Mouse (Mus musculus) ES-Bruce4 (cell line): Measurements from ENCODE around the gene Fam227b.

Experiments used
- CTCF ChIP-seq: IDR thresholded peaks from one replicate; pipeline ENCODE4 v1.8.1; 2011; ENCODE audit warnings: low read depth, low read length
- POLR2A ChIP-seq: IDR thresholded peaks from one replicate; pipeline ENCODE4 v1.8.1; 2011; ENCODE audit warnings: low read length; ENCODE audit not compliant: insufficient read depth

- TF ChIP-seq CTCF (no peak), POLR2A (peak; percentile 24)
Measured at GRCm38 (mm10) chr2:126151855-126152571, at the start of gene Fam227b, which contains the start of gene Dtwd1.
